Mouse (Mus musculus) induced T-regulatory cell, adult 2 months (primary cell): ENCODE measurements around the gene Mpp3.

ENCODE experiments used
- DNase-seq: peaks from one replicate; pipeline ENCODE4 v3.0.0-alpha.2; 2012; ENCODE audit warnings: low read depth

Mpp3 gene

GRCm38 (mm10) chr11:102028087-102028816, at the start of gene Mpp3:
Gene Mpp3, minus strand, starts transcription at chr11:102028461.
- DNase-seq: no peak

GRCm38 (mm10) chr11:102073722-102074121, 45.5 kb upstream of the Mpp3 start:
- no peak for DNase-seq

- no peak for DNase-seq
These were observed 44.5 kb upstream of the Mpp3 start for GRCm38 (mm10) chr11:102072729-102073128.

DNA sequence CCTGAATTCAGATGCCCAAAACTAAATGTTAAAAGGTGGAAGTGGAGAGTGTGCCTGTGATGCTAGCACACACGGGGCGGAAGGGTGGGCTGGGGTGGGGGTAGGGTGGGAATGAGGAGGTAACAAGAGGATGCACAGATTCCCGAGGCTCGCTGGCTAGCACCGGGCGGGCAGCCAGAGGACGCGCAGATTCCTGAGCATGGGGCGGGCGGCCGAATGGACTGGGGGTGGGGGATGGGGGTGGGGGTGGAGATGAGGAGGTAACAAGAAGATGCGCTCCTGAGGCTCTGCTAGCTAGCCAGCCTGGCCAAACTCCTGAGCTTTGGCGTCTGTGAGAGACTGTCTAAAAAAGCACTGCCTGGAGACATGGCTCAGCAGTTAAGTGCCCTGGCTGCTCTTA, 42.2 kb upstream of the Mpp3 start:
- no peak for DNase-seq

- no peak for DNase-seq
These were observed 41.4 kb upstream of the Mpp3 start for GRCm38 (mm10) chr11:102069633-102070032.

DNA sequence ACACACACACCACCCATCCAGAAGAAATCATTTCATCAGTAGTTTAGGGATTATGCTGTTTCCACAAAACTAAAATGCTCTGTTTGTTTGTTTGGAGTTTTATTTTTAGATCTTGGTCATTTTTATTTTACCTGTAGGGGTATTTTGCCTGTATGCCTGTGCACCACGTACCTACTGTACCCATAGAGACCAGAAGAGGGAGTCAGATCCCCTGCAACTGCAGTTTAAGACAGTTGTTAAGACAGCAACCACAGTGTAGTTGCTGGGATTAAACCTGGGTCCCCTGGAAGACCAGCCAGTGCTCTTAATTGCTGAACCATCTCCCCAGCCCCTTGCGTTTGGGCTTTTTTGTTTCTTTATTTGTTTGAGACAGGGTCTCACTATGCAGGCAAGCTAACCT, 40.7 kb upstream of the Mpp3 start:
- DNase-seq: peak; percentile 61

DNA sequence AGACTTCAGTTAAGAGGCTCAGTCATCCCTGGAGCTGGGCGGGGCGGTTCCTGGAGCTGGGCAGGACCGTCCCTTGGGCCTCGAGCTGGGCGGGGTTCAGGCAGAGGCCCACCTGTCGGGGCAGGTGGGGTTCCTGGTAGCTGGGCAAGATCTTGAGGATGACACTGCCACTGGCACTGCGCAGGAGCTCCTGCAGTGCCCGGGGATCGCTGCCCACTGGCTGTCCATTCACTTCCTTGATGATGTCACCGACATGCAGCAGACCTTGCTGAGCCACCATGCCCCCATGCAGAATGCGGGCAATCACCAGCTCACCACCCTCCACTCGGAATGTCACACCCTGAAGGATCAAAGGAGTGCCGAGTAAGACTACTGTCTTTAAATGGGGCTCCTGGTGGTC, 34.8 kb upstream of the Mpp3 start:
- no peak for DNase-seq

GRCm38 (mm10) chr11:102061941-102062473, 33.7 kb upstream of the Mpp3 start:
- DNase-seq: no peak

DNA sequence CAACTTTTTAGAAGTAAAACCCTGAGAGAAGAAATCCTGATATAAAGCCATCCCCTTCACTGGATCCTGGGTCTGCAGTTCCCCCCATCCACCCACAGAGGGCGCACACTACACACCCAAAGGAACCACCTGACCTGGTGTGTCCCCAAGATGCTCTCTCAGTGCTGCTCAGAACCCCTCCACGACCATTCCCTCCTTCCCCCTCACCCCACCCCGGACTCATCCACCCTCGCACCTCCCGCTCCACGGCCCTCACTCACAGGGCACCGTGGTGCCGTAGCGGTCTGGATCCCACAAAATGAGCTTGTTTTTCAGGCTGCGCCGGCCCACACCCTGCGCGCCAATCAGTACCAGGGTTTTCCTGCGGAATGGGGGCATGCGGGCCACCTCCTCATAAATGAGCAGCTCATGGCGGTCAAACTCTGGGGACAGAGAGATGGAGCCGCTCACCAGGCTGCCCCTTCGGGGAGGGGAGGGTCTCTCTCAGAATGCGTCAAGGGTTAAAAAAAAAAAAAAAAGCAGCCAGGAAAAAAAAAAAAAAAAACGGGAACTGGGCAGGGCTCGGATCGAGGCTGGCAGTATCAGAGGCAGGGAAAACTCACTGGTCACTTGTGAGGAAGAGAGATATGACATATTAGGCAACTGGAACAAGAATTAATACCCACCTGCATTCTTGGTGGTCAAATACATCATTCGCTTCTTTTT, 33.1 kb upstream of the Mpp3 start:
- peak; percentile 86 for DNase-seq

DNA sequence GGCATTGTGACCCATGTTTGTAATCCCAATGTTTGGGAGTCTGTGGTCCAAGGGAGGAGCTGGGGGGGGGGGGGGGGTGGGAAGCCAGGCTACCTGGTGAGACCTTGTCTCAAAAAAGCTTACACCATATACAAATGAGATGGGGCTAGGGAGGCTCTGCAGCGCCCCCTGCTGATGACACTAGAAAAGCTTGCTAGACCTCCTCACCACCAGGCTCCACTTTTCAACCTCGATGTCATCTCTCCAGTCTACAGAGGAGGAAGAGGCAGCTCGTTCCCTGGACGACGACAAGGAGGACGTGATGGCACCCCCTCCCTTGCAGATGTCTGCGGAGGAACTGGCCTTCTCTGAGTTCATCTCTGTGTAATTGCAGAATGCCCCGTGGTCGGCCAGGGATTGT, 25.6 kb upstream of the Mpp3 start:
- peak; percentile 68 for DNase-seq

DNA sequence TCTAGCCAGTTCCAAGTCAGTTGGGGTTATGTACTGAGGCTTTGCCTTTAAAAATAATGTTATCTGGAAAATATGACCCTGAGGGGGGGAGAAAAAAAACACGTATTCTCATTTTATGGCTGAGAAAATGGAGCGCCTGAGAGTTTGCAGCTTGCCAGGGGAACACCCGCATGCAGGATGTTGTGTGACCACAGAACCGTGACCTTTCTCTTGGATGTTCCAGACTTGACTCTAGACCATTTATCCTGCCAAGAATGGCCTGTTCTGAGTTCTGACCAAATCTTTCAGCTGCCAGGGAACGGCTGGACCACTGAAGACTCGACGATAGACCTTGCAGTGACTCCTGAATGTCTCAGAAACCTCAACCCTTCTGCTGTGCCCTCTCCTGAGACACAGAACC, 24.9 kb upstream of the Mpp3 start:
- DNase-seq: no peak

- no peak for DNase-seq
These were observed 24.4 kb upstream of the Mpp3 start for GRCm38 (mm10) chr11:102052697-102053096.

- no peak for DNase-seq
These were observed 23.7 kb upstream of the Mpp3 start for GRCm38 (mm10) chr11:102051954-102052353.

- no peak for DNase-seq
These were observed 23.3 kb upstream of the Mpp3 start for GRCm38 (mm10) chr11:102051541-102051940.

DNA sequence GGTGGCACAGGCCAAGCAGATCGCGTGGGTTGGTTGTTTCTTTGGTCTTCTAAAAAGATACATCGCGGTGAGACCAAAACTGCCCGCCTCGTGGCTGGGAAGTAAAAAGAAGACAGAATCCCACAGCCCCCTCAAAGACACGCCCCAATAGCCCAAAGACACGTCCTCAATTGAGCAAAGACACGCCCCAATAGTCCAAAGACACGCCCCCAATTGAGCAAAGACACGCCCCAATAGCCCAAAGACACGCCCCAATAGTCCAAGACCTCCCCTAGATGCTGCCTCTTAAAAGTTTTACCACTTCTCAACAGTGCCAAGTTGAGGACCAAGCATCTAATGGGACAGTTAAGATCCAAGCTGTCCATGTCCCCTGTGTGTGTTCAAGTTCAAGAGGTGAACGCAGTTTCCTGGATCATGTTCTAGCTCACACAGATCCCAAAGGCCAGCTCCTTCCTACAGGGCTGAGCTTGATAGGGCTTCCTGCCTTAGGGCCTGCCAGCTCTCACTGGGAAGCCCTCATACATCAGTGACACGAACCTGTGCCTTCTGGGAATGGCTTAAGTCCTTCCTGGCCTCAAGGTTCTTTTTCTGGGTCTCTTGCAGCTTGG, 21.7 kb upstream of the Mpp3 start:
- no peak for DNase-seq

DNA sequence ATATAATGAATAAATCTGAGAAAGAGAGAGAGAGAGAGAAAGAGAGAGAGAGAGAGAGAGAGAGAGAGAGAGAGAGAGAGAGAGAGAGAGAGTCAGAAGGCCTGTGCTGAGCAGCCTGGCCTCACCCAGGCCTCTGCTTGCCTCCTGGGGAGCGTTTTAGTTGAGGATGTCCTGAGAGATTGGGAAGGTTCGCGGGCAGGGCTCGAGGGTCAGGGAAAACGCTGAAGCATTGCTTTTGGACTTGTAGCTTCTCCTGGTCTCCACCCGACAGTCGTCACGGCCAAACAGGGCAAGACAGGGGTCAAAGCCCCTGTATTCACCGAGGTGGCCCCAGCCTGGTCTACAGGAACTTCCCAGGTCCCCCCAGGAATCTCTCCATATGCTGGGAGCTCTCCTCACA, 18.3 kb upstream of the Mpp3 start:
- DNase-seq: no peak

DNA sequence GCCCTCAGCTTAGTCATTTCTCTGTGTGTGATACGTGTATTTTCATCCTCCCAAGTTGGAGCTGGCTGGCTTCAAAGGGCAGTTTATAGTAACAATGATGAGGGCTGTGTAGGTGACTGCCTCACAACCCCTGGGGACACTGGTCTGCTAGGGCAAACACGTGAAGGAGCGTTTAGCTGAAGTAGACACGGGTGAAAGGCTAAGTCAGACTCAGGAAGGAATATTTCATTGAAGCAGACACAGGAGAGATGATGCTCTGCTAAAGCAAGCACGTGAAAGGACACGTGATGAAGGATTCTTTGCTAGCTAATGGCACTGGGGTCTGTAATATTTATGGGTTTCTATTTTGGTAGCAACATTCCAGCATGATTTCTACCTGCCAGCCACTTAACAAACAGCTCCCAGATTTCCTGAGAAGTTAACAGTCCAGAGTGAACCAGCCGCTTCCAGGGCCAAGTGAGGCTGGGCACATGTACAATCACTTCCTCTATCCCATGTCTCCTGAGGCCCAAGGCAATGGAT, 16.5 kb upstream of the Mpp3 start:
- DNase-seq: no peak

DNA sequence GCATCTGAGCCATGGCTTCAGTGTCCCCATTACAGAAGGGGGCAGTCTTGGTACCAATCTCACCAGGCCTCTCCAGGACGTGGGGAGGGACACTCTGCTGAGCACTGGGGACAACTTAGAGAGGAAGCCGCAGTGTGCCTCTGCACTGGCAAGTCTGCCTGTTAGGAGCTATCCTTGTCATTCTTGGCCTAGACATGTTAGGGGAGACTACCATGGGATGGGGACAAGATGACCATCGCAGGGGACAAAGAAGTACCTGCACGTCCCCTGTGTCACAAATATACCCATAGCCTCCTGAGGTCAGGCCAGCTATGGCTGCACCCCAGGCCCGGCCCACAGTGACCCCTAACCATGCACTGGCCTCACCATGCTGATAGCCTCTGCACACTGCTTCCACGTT, 15.1 kb upstream of the Mpp3 start:
- DNase-seq: no peak

- no peak for DNase-seq
These were observed 14.7 kb upstream of the Mpp3 start for GRCm38 (mm10) chr11:102042971-102043370.

GRCm38 (mm10) chr11:102041350-102041949, 13.2 kb upstream of the Mpp3 start, which contains the start of gene Cd300lg:
Gene Cd300lg, plus strand, starts transcription at chr11:102041509.
- no peak for DNase-seq

GRCm38 (mm10) chr11:102040646-102041045, 12.4 kb upstream of the Mpp3 start:
- peak; percentile 40 for DNase-seq

DNA sequence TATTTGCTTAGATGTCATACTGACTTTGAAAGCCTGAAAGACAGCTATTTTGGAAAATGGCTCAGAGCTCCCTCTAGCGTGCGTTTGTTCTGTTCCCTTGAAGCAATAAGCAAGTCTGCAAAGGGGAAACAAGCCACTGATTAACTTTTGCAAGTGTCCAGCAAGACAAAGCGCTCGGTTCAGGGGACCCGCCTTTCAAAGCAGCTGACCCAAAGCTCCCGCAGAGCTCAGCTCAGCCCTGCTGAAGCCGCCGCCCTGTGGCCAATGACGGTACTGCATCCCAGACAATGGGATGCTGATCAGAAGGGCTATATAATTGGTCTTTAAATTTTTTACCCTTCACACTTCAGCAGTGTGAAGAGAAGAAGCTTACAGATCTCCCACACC, 11.9 kb upstream of the Mpp3 start:
- DNase-seq: peak; percentile 77
